Mouse (Mus musculus) retina, postnatal 1 day (tissue): Measurements from ENCODE around the gene H2al1b.
"Not testable (repeated sequence)": the region's sequence is repeated elsewhere in the genome, so short reads cannot be mapped to it uniquely, and the experiment has no call there.

Source experiments
- DNase-seq: peaks from one replicate; pipeline ENCODE4 v3.0.0-alpha.2; 2012

The H2al1b gene

GRCm38 (mm10) chrX:11302132-11302531, at the start of gene H2al1b:
H2al1b (plus strand) TSS chrX:11302432.
- not testable (repeated sequence) for DNase-seq

DNA sequence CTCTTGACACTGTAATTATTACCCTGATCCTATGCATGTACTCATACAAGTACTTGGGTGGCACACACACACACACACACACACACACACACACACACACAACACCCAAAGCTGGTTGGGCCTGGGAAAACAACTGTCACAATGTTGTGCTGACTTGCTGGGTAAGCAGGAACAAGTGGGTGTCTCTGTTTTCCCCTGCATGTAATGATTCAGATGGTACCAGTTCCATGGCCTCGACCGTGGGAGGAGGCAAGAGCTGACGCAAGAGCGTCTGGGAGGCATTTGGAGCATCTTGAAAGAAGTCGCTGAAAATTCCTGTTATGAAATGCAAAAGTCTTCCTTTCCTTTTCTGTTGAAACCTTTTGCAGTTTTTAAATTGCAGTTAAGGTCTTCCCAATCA, 48.2 kb upstream of the H2al1b start:
- no peak for DNase-seq

GRCm38 (mm10) chrX:11254521-11255207, 47.6 kb upstream of the H2al1b start:
- no peak for DNase-seq

DNA sequence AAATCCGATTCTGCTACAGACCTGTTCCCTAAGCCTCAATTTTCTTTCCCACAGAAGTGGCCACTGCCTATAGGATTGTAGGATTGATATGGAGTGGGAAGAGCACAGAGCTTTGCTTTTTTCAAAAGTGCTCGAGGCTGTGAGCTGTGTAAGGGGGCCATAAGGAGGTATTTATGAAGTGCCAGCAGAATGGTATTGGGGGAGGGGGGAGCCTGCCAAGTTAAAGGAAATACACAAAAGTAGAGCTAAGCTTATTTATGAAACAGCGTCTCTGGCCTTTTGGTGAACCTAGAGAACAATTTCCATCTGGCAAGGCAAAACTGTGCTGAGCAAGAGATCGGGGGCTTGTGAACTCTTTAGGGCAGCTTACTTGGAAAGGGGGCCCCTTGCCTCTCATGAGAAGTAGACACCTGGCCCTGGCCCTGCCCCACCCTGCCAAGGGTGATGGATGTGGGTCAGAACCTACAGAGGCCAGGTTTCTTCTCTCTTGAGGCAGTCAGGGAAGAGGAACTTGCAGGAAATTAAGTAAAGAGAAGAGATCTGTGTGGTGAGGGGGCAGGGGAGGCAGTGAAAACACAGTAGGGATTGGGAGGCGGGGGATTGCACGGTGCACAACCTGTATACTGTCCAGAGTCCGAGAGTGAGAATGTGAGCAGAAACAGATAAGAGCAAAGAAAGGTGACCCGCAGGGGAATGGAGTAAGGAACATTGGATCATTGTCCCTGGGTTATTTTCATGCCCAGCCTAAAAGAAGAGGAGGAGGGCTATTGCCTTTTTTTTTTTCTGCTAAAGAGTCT, 46.5 kb upstream of the H2al1b start:
- DNase-seq = no peak

DNA sequence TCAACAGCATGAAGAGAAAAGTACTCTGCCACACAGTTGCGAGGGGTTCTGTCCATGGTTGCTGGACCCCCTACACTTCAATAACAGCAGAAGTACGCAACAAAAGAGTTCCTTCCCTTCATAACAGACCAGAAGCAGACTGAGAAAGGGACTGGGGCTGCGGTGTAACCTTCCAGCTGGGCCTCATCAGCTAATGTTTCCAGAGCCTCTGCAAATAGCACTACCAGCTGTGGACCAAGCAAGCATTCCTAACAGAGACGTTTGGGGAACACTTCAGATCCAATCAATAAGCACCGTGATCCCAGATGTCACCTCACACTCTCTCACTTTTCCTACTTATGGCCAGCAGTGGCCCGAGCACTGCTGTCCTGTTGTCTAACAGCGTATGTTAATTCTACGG, 37.3 kb upstream of the H2al1b start:
- no peak for DNase-seq

DNA sequence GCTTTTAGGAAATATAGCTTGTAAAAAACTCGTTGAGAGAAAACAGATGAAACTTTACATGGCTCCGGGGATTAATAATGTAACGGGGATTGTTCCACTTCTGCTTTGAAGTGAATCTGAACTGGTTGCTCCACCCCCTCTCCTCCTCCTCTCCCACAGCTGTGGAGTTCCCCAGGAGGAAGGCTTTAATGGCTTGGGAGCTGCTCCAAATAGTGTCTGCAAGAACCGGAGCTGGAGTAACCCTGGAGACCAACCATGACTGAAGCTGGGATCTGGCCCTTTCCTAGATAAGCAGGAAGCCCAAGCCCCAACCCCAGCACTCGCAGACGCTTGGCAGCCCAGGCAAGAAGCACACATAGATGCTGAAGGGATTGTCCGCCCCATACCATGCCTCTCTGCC, 34.4 kb upstream of the H2al1b start:
- no peak for DNase-seq

- DNase-seq = no peak
Measured at GRCm38 (mm10) chrX:11269074-11269473, 33.2 kb upstream of the H2al1b start.

GRCm38 (mm10) chrX:11273190-11273589, 29.0 kb upstream of the H2al1b start:
- DNase-seq = no peak

- no peak for DNase-seq
Measured at GRCm38 (mm10) chrX:11277083-11277482, 25.1 kb upstream of the H2al1b start.

GRCm38 (mm10) chrX:11280741-11281140, 21.5 kb upstream of the H2al1b start:
- DNase-seq = no peak

- DNase-seq = peak; percentile 61
Measured at GRCm38 (mm10) chrX:11288306-11288882, 13.8 kb upstream of the H2al1b start.

- no peak for DNase-seq
Measured at GRCm38 (mm10) chrX:11289244-11289643, 13.0 kb upstream of the H2al1b start.

DNA sequence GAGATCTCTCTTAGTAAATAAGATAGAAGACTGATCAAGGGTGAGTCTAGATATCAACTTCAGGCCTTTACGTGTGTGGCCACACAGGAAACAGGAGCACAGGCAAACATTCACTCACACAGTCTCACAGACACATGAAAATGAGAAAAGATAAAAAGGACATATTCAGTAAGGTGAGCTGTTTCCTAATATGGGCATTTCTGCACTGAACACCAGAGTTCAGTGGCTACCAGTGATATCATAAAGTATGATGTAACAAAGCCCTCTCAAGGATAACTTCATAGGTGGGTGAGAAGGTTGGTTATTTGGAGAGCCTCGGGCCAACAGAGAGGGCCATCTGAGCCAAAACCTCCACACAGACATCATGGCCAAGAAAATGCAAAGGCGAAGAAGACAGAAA, 3.3 kb upstream of the H2al1b start, which contains the start of gene H2al1a:
Gene H2al1a (plus strand): TSS at position 301 of the 400 bp plus-strand sequence.
- DNase-seq = not testable (repeated sequence)

GRCm38 (mm10) chrX:11305355-11305754, 3.1 kb downstream of the H2al1b start, which contains the start of gene H2al1c:
H2al1c (plus strand) TSS chrX:11305655.
- not testable (repeated sequence) for DNase-seq

GRCm38 (mm10) chrX:11308524-11308923, 6.3 kb downstream of the H2al1b start, which contains the start of gene H2al1d:
H2al1d (plus strand) TSS chrX:11308824.
- not testable (repeated sequence) for DNase-seq

DNA sequence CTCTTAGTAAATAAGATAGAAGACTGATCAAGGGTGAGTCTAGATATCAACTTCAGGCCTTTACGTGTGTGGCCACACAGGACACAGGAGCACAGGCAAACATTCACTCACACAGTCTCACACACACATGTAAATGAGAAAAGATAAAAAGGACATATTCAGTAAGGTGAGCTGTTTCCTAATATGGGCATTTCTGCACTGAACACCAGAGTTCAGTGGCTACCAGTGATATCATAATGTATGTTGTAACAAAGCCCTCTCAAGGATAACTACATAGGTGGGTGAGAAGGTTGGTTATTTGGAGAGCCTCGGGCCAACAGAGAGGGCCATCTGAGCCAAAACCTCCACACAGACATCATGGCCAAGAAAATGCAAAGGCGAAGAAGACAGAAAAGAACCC, 9.4 kb downstream of the H2al1b start, which contains the start of gene H2al1e:
Gene H2al1e (plus strand): TSS at position 301 of the 400 bp plus-strand sequence.
- not testable (repeated sequence) for DNase-seq

DNA sequence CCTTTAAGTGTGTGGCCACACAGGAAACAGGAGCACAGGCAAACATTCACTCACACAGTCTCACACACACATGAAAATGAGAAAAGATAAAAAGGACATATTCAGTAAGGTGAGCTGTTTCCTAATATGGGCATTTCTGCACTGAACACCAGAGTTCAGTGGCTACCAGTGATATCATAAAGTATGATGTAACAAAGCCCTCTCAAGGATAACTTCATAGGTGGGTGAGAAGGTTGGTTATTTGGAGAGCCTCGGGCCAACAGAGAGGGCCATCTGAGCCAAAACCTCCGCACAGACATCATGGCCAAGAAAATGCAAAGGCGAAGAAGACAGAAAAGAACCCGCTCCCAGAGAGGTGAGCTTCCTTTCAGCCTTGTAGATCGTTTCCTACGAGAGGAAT, 12.6 kb downstream of the H2al1b start, which contains the start of gene H2al1f:
Gene H2al1f (plus strand): TSS at position 301 of the 400 bp plus-strand sequence.
- not testable (repeated sequence) for DNase-seq

DNA sequence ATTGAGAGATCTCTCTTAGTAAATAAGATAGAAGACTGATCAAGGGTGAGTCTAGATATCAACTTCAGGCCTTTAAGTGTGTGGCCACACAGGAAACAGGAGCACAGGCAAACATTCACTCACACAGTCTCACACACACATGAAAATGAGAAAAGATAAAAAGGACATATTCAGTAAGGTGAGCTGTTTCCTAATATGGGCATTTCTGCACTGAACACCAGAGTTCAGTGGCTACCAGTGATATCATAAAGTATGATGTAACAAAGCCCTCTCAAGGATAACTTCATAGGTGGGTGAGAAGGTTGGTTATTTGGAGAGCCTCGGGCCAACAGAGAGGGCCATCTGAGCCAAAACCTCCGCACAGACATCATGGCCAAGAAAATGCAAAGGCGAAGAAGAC, 15.7 kb downstream of the H2al1b start, which contains the start of gene H2al1g:
Gene H2al1g (plus strand): TSS at position 301 of the 400 bp plus-strand sequence.
- DNase-seq = not testable (repeated sequence)

DNA sequence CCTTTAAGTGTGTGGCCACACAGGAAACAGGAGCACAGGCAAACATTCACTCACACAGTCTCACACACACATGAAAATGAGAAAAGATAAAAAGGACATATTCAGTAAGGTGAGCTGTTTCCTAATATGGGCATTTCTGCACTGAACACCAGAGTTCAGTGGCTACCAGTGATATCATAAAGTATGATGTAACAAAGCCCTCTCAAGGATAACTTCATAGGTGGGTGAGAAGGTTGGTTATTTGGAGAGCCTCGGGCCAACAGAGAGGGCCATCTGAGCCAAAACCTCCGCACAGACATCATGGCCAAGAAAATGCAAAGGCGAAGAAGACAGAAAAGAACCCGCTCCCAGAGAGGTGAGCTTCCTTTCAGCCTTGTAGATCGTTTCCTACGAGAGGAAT, 19.0 kb downstream of the H2al1b start, which contains the start of gene H2al1h:
Gene H2al1h (plus strand): TSS at position 301 of the 400 bp plus-strand sequence.
- not testable (repeated sequence) for DNase-seq

DNA sequence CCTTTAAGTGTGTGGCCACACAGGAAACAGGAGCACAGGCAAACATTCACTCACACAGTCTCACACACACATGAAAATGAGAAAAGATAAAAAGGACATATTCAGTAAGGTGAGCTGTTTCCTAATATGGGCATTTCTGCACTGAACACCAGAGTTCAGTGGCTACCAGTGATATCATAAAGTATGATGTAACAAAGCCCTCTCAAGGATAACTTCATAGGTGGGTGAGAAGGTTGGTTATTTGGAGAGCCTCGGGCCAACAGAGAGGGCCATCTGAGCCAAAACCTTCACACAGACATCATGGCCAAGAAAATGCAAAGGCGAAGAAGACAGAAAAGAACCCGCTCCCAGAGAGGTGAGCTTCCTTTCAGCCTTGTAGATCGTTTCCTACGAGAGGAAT, 22.1 kb downstream of the H2al1b start, which contains the start of gene H2al1i:
Gene H2al1i (plus strand): TSS at position 301 of the 400 bp plus-strand sequence.
- DNase-seq = not testable (repeated sequence)

- not testable (repeated sequence) for DNase-seq
Measured at GRCm38 (mm10) chrX:11327522-11327921, 25.3 kb downstream of the H2al1b start, which contains the start of gene H2al1j. H2al1j (plus strand) TSS chrX:11327822.

DNA sequence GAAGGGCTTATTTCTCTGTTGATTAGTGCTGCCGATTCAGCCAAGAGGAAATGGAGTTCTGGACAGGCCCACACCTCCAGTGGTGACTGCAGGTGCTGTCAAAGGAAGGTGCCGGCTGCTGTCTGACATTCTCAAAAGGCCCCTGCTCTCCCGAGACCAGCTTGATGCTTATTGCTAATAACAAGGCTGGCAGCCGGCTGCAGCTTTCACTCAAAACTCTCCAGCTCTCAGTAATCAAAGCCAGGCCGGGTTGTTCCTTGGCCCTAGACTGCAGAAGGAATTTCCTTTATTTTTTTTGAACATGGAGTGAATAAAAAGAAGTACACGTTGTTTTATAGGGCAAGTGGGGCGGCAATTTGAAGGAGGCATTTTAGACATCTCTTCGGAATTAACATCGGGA, 43.5 kb downstream of the H2al1b start:
- DNase-seq = peak; percentile 8

- DNase-seq = no peak
Measured at GRCm38 (mm10) chrX:11346756-11347155, 44.5 kb downstream of the H2al1b start.
